Mouse (Mus musculus) ovary, postnatal 36 days (tissue): ENCODE measurements around the gene Specc1l.
"Not testable (repeated sequence)": the region's sequence is repeated elsewhere in the genome, so short reads cannot be mapped to it uniquely, and the experiment has no call there.

Source experiments
- DNase-seq: peaks from one replicate; pipeline ENCODE4 v3.0.0; 2022; ENCODE audit warnings: low spot score, mixed read lengths

Specc1l gene

GRCm38 (mm10) chr10:75283821-75284220, 71.9 kb downstream of the Specc1l start:
- no peak for DNase-seq

GRCm38 (mm10) chr10:75288579-75288978, 76.7 kb downstream of the Specc1l start:
- no peak for DNase-seq

GRCm38 (mm10) chr10:75289392-75289791, 77.5 kb downstream of the Specc1l start:
- no peak for DNase-seq

- DNase-seq: no peak
Observed at GRCm38 (mm10) chr10:75290650-75291049, 78.8 kb downstream of the Specc1l start.

- DNase-seq: no peak
Observed at GRCm38 (mm10) chr10:75291338-75291737, 79.5 kb downstream of the Specc1l start.

GRCm38 (mm10) chr10:75292206-75292605, 80.3 kb downstream of the Specc1l start:
- not testable (repeated sequence) for DNase-seq

GRCm38 (mm10) chr10:75293288-75293687, 81.4 kb downstream of the Specc1l start:
- DNase-seq: no peak

GRCm38 (mm10) chr10:75294362-75294761, 82.5 kb downstream of the Specc1l start:
- DNase-seq: no peak

GRCm38 (mm10) chr10:75294926-75295325, 83.1 kb downstream of the Specc1l start:
- no peak for DNase-seq

- no peak for DNase-seq
Observed at GRCm38 (mm10) chr10:75298608-75299007, 86.7 kb downstream of the Specc1l start.

GRCm38 (mm10) chr10:75299785-75300418, 88.0 kb downstream of the Specc1l start:
- peak; percentile 29 for DNase-seq

GRCm38 (mm10) chr10:75301195-75301806, 89.4 kb downstream of the Specc1l start:
- DNase-seq: no peak

GRCm38 (mm10) chr10:75301937-75302336, 90.1 kb downstream of the Specc1l start:
- DNase-seq: no peak

- no peak for DNase-seq
Observed at GRCm38 (mm10) chr10:75302536-75302935, 90.7 kb downstream of the Specc1l start.

GRCm38 (mm10) chr10:75303324-75304048, 91.6 kb downstream of the Specc1l start:
- DNase-seq: no peak

GRCm38 (mm10) chr10:75304049-75304405, 92.2 kb downstream of the Specc1l start:
- DNase-seq: no peak

- DNase-seq: no peak
Observed at GRCm38 (mm10) chr10:75304413-75304812, 92.5 kb downstream of the Specc1l start.

GRCm38 (mm10) chr10:75307130-75307529, 95.3 kb downstream of the Specc1l start:
- DNase-seq: no peak

- no peak for DNase-seq
Observed at GRCm38 (mm10) chr10:75312361-75312760, 100.5 kb downstream of the Specc1l start.

GRCm38 (mm10) chr10:75314190-75314980, 102.5 kb downstream of the Specc1l start:
- no peak for DNase-seq

GRCm38 (mm10) chr10:75315756-75316155, 103.9 kb downstream of the Specc1l start:
- DNase-seq: no peak

GRCm38 (mm10) chr10:75316472-75316871, 104.6 kb downstream of the Specc1l start:
- DNase-seq: no peak

GRCm38 (mm10) chr10:75316872-75316907, 104.8 kb downstream of the Specc1l start, which contains the start of gene Adora2a:
Gene Adora2a, plus strand, starts transcription at chr10:75316877.
- no peak for DNase-seq
